Mouse (Mus musculus): Measurements from ENCODE around the gene Frmpd4. TPM values are rescaled to one million over a fixed set of nuclear protein-coding genes. Genes with fewer than 3 reads are reported as not detected.

The Frmpd4 gene
- polyA plus RNA-seq, 1 experiment from 2014 or later: 0.19 TPM

GRCm38 (mm10) chrX:168338212-168338611, 238.8 kb downstream of the Frmpd4 start:
- no peaks in the 10 kb centered on the region for H3K9me3 ChIP-seq (replicated peaks)
- no peaks in the 10 kb centered on the region for H3K36me3 ChIP-seq
- no peak overlapping the region for H3K4me3 ChIP-seq
- no peaks in the 10 kb centered on the region for H3K4me1 ChIP-seq
- H3K27me3 ChIP-seq (ENCODE audit: low read depth, poor library complexity, severe bottlenecking): peaks cover 94% of the 10 kb centered on the region
- DNase-seq (ENCODE audit: low spot score): no peak
- H3K27ac ChIP-seq (replicated peaks): no peak overlapping the region

GRCm38 (mm10) chrX:168325161-168325560, 251.9 kb downstream of the Frmpd4 start:
- peaks cover 92% of the 10 kb centered on the region for H3K27me3 ChIP-seq (ENCODE audit: low read depth, poor library complexity, severe bottlenecking)

GRCm38 (mm10) chrX:168312158-168312557, 264.9 kb downstream of the Frmpd4 start:
- 85% methylated on average over 1 of the region's 1 CpGs for WGBS
- no peak overlapping the region for H3K27ac ChIP-seq (replicated peaks)
- H3K36me3 ChIP-seq: no peaks in the 10 kb centered on the region
- H3K9me3 ChIP-seq (replicated peaks): no peaks in the 10 kb centered on the region
- H3K27me3 ChIP-seq (ENCODE audit: low read depth, poor library complexity, severe bottlenecking): peaks cover 97% of the 10 kb centered on the region
- H3K4me1 ChIP-seq: no peaks in the 10 kb centered on the region
- H3K4me3 ChIP-seq: no peak overlapping the region
- no peak for DNase-seq (ENCODE audit: low spot score)

More at GRCm38 (mm10) chrX:168325161-168325560, 251.9 kb downstream of the Frmpd4 start:
- no peak for DNase-seq (ENCODE audit: low spot score)
- WGBS: 90% methylated on average over 3 of the region's 3 CpGs
- H3K36me3 ChIP-seq: no peaks in the 10 kb centered on the region
- H3K27ac ChIP-seq (replicated peaks): no peak overlapping the region
- H3K9me3 ChIP-seq (replicated peaks): no peaks in the 10 kb centered on the region
- H3K4me3 ChIP-seq: no peak overlapping the region
- H3K4me1 ChIP-seq: no peaks in the 10 kb centered on the region

GRCm38 (mm10) chrX:168310143-168310542, 266.9 kb downstream of the Frmpd4 start:
- no peaks in the 10 kb centered on the region for H3K4me1 ChIP-seq

GRCm38 (mm10) chrX:168292506-168292905, 284.5 kb downstream of the Frmpd4 start:
- Histone ChIP-seq H3K27me3 (ENCODE audit: low read depth, poor library complexity, severe bottlenecking) (peaks cover 96% of the 10 kb centered on the region), H3K9me3 (replicated peaks) (no peaks in the 10 kb centered on the region), H3K27ac (replicated peaks) (no peak overlapping the region), H3K36me3 (no peaks in the 10 kb centered on the region), H3K4me1 (no peaks in the 10 kb centered on the region), H3K4me3 (no peak overlapping the region)
- WGBS: 85% methylated on average over 3 of the region's 3 CpGs
- DNase-seq (ENCODE audit: low spot score): no peak

More at GRCm38 (mm10) chrX:168310143-168310542, 266.9 kb downstream of the Frmpd4 start:
- Histone ChIP-seq H3K9me3 (replicated peaks) (no peaks in the 10 kb centered on the region), H3K27ac (replicated peaks) (no peak overlapping the region), H3K27me3 (ENCODE audit: low read depth, poor library complexity, severe bottlenecking) (peaks cover 98% of the 10 kb centered on the region), H3K4me3 (no peak overlapping the region), H3K36me3 (no peaks in the 10 kb centered on the region)
- 21% methylated on average over 1 of the region's 1 CpGs for WGBS
- DNase-seq (ENCODE audit: low spot score): no peak

- H3K4me1 ChIP-seq: no peaks in the 10 kb centered on the region
- no peak overlapping the region for H3K4me3 ChIP-seq
- peaks cover 99% of the 10 kb centered on the region for H3K27me3 ChIP-seq (ENCODE audit: low read depth, poor library complexity, severe bottlenecking)
- no peaks in the 10 kb centered on the region for H3K36me3 ChIP-seq
- no peak overlapping the region for H3K27ac ChIP-seq (replicated peaks)
- 81% methylated on average over 3 of the region's 3 CpGs for WGBS
- H3K9me3 ChIP-seq (replicated peaks): no peaks in the 10 kb centered on the region
- DNase-seq (ENCODE audit: low spot score): no peak
These were observed 370.0 kb downstream of the Frmpd4 start for GRCm38 (mm10) chrX:168207034-168207433.

- no peaks in the 10 kb centered on the region for H3K9me3 ChIP-seq (replicated peaks)
- no peak overlapping the region for H3K27ac ChIP-seq (replicated peaks)
- no peaks in the 10 kb centered on the region for H3K4me1 ChIP-seq
- H3K27me3 ChIP-seq (ENCODE audit: low read depth, poor library complexity, severe bottlenecking): peaks cover 80% of the 10 kb centered on the region
- no peak overlapping the region for H3K4me3 ChIP-seq
- 72% methylated on average over 1 of the region's 1 CpGs for WGBS
- H3K36me3 ChIP-seq: no peaks in the 10 kb centered on the region
- no peak for DNase-seq (ENCODE audit: low spot score)
These were observed 385.1 kb downstream of the Frmpd4 start for GRCm38 (mm10) chrX:168191944-168192343.

- no peak overlapping the region for H3K4me3 ChIP-seq
- no peak for DNase-seq (ENCODE audit: low spot score)
- no peaks in the 10 kb centered on the region for H3K36me3 ChIP-seq
- 88% methylated on average over 8 of the region's 8 CpGs for WGBS
- H3K27ac ChIP-seq (replicated peaks): no peak overlapping the region
- H3K4me1 ChIP-seq: no peaks in the 10 kb centered on the region
- no peaks in the 10 kb centered on the region for H3K9me3 ChIP-seq (replicated peaks)
- peaks cover 83% of the 10 kb centered on the region for H3K27me3 ChIP-seq (ENCODE audit: low read depth, poor library complexity, severe bottlenecking)
These were observed 387.5 kb downstream of the Frmpd4 start for GRCm38 (mm10) chrX:168189563-168189962.

GRCm38 (mm10) chrX:168163001-168163400, 414.0 kb downstream of the Frmpd4 start:
- Histone ChIP-seq H3K27ac (replicated peaks) (no peak overlapping the region), H3K4me1 (no peaks in the 10 kb centered on the region), H3K36me3 (no peaks in the 10 kb centered on the region), H3K4me3 (no peak overlapping the region), H3K27me3 (ENCODE audit: low read depth, poor library complexity, severe bottlenecking) (peaks cover 90% of the 10 kb centered on the region), H3K9me3 (replicated peaks) (no peaks in the 10 kb centered on the region)
- DNase-seq (ENCODE audit: low spot score): no peak

GRCm38 (mm10) chrX:168158866-168159265, 418.2 kb downstream of the Frmpd4 start:
- Histone ChIP-seq H3K36me3 (no peaks in the 10 kb centered on the region), H3K9me3 (replicated peaks) (no peaks in the 10 kb centered on the region), H3K4me3 (no peak overlapping the region), H3K4me1 (no peaks in the 10 kb centered on the region), H3K27me3 (ENCODE audit: low read depth, poor library complexity, severe bottlenecking) (peaks cover 87% of the 10 kb centered on the region), H3K27ac (replicated peaks) (no peak overlapping the region)
- DNase-seq (ENCODE audit: low spot score): no peak
- WGBS: 82% methylated on average over 3 of the region's 3 CpGs

GRCm38 (mm10) chrX:168141051-168141450, 436.0 kb downstream of the Frmpd4 start:
- no peak for DNase-seq (ENCODE audit: low spot score)
- Histone ChIP-seq H3K36me3 (no peaks in the 10 kb centered on the region), H3K4me1 (no peaks in the 10 kb centered on the region), H3K27me3 (ENCODE audit: low read depth, poor library complexity, severe bottlenecking) (peaks cover 100% of the 10 kb centered on the region), H3K9me3 (replicated peaks) (no peaks in the 10 kb centered on the region), H3K4me3 (no peak overlapping the region), H3K27ac (replicated peaks) (no peak overlapping the region)

GRCm38 (mm10) chrX:168124043-168124442, 453.0 kb downstream of the Frmpd4 start:
- Histone ChIP-seq H3K36me3 (no peaks in the 10 kb centered on the region), H3K27me3 (ENCODE audit: low read depth, poor library complexity, severe bottlenecking) (peaks cover 97% of the 10 kb centered on the region), H3K4me1 (0 out of 2 replicates have a peak, but pooled peaks cover 2% of the 10 kb centered on the region), H3K4me3 (peak overlapping the region; percentile 60), H3K27ac (replicated peaks) (no peak overlapping the region), H3K9me3 (replicated peaks) (no peaks in the 10 kb centered on the region)
- WGBS: 16% methylated on average over 8 of the region's 8 CpGs
- no peak for DNase-seq (ENCODE audit: low spot score)

- Histone ChIP-seq H3K9me3 (replicated peaks) (no peaks in the 10 kb centered on the region), H3K36me3 (no peaks in the 10 kb centered on the region), H3K27ac (replicated peaks) (no peak overlapping the region), H3K4me1 (0 out of 2 replicates have a peak, but pooled peaks cover 2% of the 10 kb centered on the region), H3K4me3 (peak overlapping the region; percentile 60), H3K27me3 (ENCODE audit: low read depth, poor library complexity, severe bottlenecking) (peaks cover 99% of the 10 kb centered on the region)
- DNase-seq (ENCODE audit: low spot score): no peak
- WGBS: 8% methylated on average over 11 of the region's 11 CpGs
These were observed 453.5 kb downstream of the Frmpd4 start for GRCm38 (mm10) chrX:168123589-168123965.
